Mouse (Mus musculus) heart, embryonic 16.5 days (tissue): ENCODE measurements at regions not wholly inside any gene's neighbourhood (a gene's known extent, or its start where the extent isn't known, plus 50 kb on each side); places are given as distances from the start of the nearest gene placed in this dataset.

Experiments used
- ATAC-seq: fragments of 200-750 bp; cut with Nextera tagmentation; replicated peaks from 2 replicates; pipeline ENCODE4 v1.8.0; 2017; ENCODE audit warnings: moderate number of reproducible peaks; ENCODE audit not compliant: insufficient read depth, low FRiP score; ENCODE audit errors: extremely low read depth
- H3K27ac ChIP-seq: fragments of 300-500 bp; sonication (generic); 2 replicates; pipeline ENCODE4 v1.5.1; 2014; ENCODE audit warnings: mild to moderate bottlenecking, low read length, control low read depth, moderate library complexity
- H3K27me3 ChIP-seq: fragments of 300-500 bp; sonication (generic); 2 replicates; pipeline ENCODE4 v1.6.1; 2014; ENCODE audit warnings: low read length, mixed read lengths; ENCODE audit not compliant: control insufficient read depth, insufficient read depth
- H3K36me3 ChIP-seq: fragments of 300-500 bp; sonication (generic); 2 replicates; pipeline ENCODE4 v1.6.1; 2014; ENCODE audit not compliant: control insufficient read depth, insufficient read depth
- H3K4me1 ChIP-seq: fragments of 300-500 bp; sonication (generic); 2 replicates; pipeline ENCODE4 v1.6.1; 2014; ENCODE audit warnings: low read length, mixed read lengths; ENCODE audit not compliant: control insufficient read depth, insufficient read depth
- H3K4me2 ChIP-seq: fragments of 300-500 bp; sonication (generic); 2 replicates; pipeline ENCODE4 v1.6.1; 2014; ENCODE audit warnings: low read depth, mild to moderate bottlenecking, control low read depth, low read length
- H3K4me3 ChIP-seq: fragments of 300-500 bp; sonication (generic); 2 replicates; pipeline ENCODE4 v1.5.1; 2014; ENCODE audit warnings: mild to moderate bottlenecking, control low read depth, low read length
- H3K9ac ChIP-seq: fragments of 300-500 bp; sonication (generic); 2 replicates; pipeline ENCODE4 v1.6.1; 2014; ENCODE audit warnings: low read length, control low read depth
- H3K9me3 ChIP-seq: fragments of 300-500 bp; sonication (generic); replicated peaks from 2 replicates; pipeline ENCODE4 v1.6.1; 2016; ENCODE audit warnings: low read length; ENCODE audit not compliant: control insufficient read depth
- WGBS: fragments of 180-500 bp; shearing (Covaris S2); extraction: QIAGEN DNeasy Blood & Tissue Kit; methylation state at CpG from one replicate; pipeline ENCODE4 v1.1.7; 2014; 5-methylcytosine and 5-hydroxymethylcytosine counted together

GRCm38 (mm10) chr6:93573679-93574635, 630.7 kb upstream of the Adamts9 start:
- Histone ChIP-seq H3K9ac (no peak overlapping the region), H3K4me1 (no peaks in the 10 kb centered on the region), H3K9me3 (no peaks in the 10 kb centered on the region), H3K4me2 (peak overlapping the region; percentile 15; the same call in 1 of the 2 replicates), H3K36me3 (no peaks in the 10 kb centered on the region), H3K27ac (no peak overlapping the region), H3K27me3 (no peaks in the 10 kb centered on the region), H3K4me3 (no peak overlapping the region)
- ATAC-seq = no peak
- 61% methylated on average over 7 of the region's 7 CpGs for WGBS

GRCm38 (mm10) chr6:93569866-93570265, 626.6 kb upstream of the Adamts9 start:
- Histone ChIP-seq H3K4me1 (no peaks in the 10 kb centered on the region), H3K9me3 (no peaks in the 10 kb centered on the region), H3K4me2 (no peak overlapping the region), H3K9ac (no peak overlapping the region), H3K27ac (no peak overlapping the region), H3K4me3 (no peak overlapping the region), H3K27me3 (no peaks in the 10 kb centered on the region), H3K36me3 (no peaks in the 10 kb centered on the region)
- 86% methylated on average over 2 of the region's 2 CpGs for WGBS
- no peak for ATAC-seq

GRCm38 (mm10) chr6:93569211-93569610, 625.9 kb upstream of the Adamts9 start:
- 65% methylated on average over 6 of the region's 6 CpGs for WGBS
- no peak for ATAC-seq
- H3K36me3 ChIP-seq = no peaks in the 10 kb centered on the region

GRCm38 (mm10) chr6:93566661-93567060, 623.4 kb upstream of the Adamts9 start:
- H3K4me3 ChIP-seq = no peak overlapping the region
- no peak overlapping the region for H3K4me2 ChIP-seq
- no peaks in the 10 kb centered on the region for H3K36me3 ChIP-seq
- ATAC-seq = no peak
- no peaks in the 10 kb centered on the region for H3K9me3 ChIP-seq
- H3K9ac ChIP-seq = no peak overlapping the region
- no peak overlapping the region for H3K27ac ChIP-seq
- 34% methylated on average over 2 of the region's 2 CpGs for WGBS
- H3K4me1 ChIP-seq = no peaks in the 10 kb centered on the region
- H3K27me3 ChIP-seq = no peaks in the 10 kb centered on the region

More at GRCm38 (mm10) chr6:93569211-93569610, 625.9 kb upstream of the Adamts9 start:
- Histone ChIP-seq H3K4me3 (no peak overlapping the region), H3K4me2 (no peak overlapping the region), H3K9me3 (no peaks in the 10 kb centered on the region), H3K27ac (no peak overlapping the region), H3K4me1 (no peaks in the 10 kb centered on the region), H3K27me3 (no peaks in the 10 kb centered on the region), H3K9ac (no peak overlapping the region)

- no peak for ATAC-seq
- Histone ChIP-seq H3K36me3 (no peaks in the 10 kb centered on the region), H3K27ac (no peak overlapping the region)
Measured at GRCm38 (mm10) chr6:93548311-93548710, 605.0 kb upstream of the Adamts9 start.

GRCm38 (mm10) chr6:93544246-93544645, 601.0 kb upstream of the Adamts9 start:
- Histone ChIP-seq H3K27me3 (no peaks in the 10 kb centered on the region), H3K9ac (no peak overlapping the region), H3K4me1 (no peaks in the 10 kb centered on the region), H3K9me3 (no peaks in the 10 kb centered on the region), H3K4me3 (no peak overlapping the region), H3K27ac (no peak overlapping the region), H3K36me3 (no peaks in the 10 kb centered on the region), H3K4me2 (no peak overlapping the region)
- WGBS = 36% methylated on average over 1 of the region's 1 CpGs
- ATAC-seq = no peak

More at GRCm38 (mm10) chr6:93548311-93548710, 605.0 kb upstream of the Adamts9 start:
- Histone ChIP-seq H3K4me3 (no peak overlapping the region), H3K4me1 (no peaks in the 10 kb centered on the region), H3K27me3 (no peaks in the 10 kb centered on the region), H3K9me3 (no peaks in the 10 kb centered on the region), H3K9ac (no peak overlapping the region), H3K4me2 (no peak overlapping the region)
- 63% methylated on average over 2 of the region's 2 CpGs for WGBS

- Histone ChIP-seq H3K27me3 (no peaks in the 10 kb centered on the region), H3K4me1 (no peaks in the 10 kb centered on the region), H3K9me3 (no peaks in the 10 kb centered on the region), H3K36me3 (no peaks in the 10 kb centered on the region), H3K9ac (no peak overlapping the region), H3K4me3 (no peak overlapping the region), H3K27ac (no peak overlapping the region), H3K4me2 (peak overlapping the region; percentile 33)
- no peak for ATAC-seq
- 59% methylated on average over 15 of the region's 15 CpGs for WGBS
Measured at GRCm38 (mm10) chr6:93543354-93544129, 600.2 kb upstream of the Adamts9 start.

- Histone ChIP-seq H3K9ac (no peak overlapping the region), H3K36me3 (no peaks in the 10 kb centered on the region), H3K27me3 (no peaks in the 10 kb centered on the region), H3K9me3 (no peaks in the 10 kb centered on the region), H3K4me2 (no peak overlapping the region), H3K4me3 (no peak overlapping the region), H3K27ac (no peak overlapping the region), H3K4me1 (no peaks in the 10 kb centered on the region)
- ATAC-seq = no peak
- 72% methylated on average over 1 of the region's 1 CpGs for WGBS
Measured at GRCm38 (mm10) chr6:93539583-93539982, 596.3 kb upstream of the Adamts9 start.

GRCm38 (mm10) chr6:93539171-93539570, 595.9 kb upstream of the Adamts9 start:
- Histone ChIP-seq H3K27me3 (no peaks in the 10 kb centered on the region), H3K9ac (no peak overlapping the region), H3K4me2 (no peak overlapping the region), H3K27ac (no peak overlapping the region), H3K4me1 (no peaks in the 10 kb centered on the region), H3K36me3 (no peaks in the 10 kb centered on the region), H3K4me3 (no peak overlapping the region), H3K9me3 (no peaks in the 10 kb centered on the region)
- ATAC-seq = no peak
- 60% methylated on average over 4 of the region's 4 CpGs for WGBS
